Mouse (Mus musculus) lung, postnatal 0 days (tissue): ENCODE results near the gene Rasgef1a.

Source experiments
- CTCF ChIP-seq: IDR thresholded peaks from 2 replicates; pipeline ENCODE4 v1.5.1; 2016; ENCODE audit warnings: antibody characterized with exemption, mild to moderate bottlenecking
- EP300 ChIP-seq: IDR thresholded peaks from 2 replicates; pipeline ENCODE4 v1.6.1; 2016; ENCODE audit warnings: antibody characterized with exemption, mild to moderate bottlenecking, control low read depth

- TF ChIP-seq CTCF (no peak), EP300 (no peak)
Observed at GRCm38 (mm10) chr6:118011616-118012316, 528 bp downstream of the Rasgef1a start.
